Mouse (Mus musculus) Patski (cell line): ENCODE measurements at regions not wholly inside any gene's neighbourhood (a gene's known extent, or its start where the extent isn't known, plus 50 kb on each side); places are given as distances from the start of the nearest gene placed in this dataset.

Experiments
- ATAC-seq: fragments of 100-300 bp; one replicate; pipeline ENCODE4 v1.8.0; 2021
- CTCF ChIA-PET: fragments of 350-600 bp; sonication (Branson Sonifier 250); formaldehyde crosslinking; loops from one replicate; lab custom pipeline; 2022; ENCODE audit warnings: inconsistent platforms; lab: Charles Lee
- POLR2A ChIA-PET: fragments of 350-600 bp; sonication (Branson Sonifier 250); formaldehyde crosslinking; loops from one replicate; lab custom pipeline; 2022; ENCODE audit warnings: antibody characterized with exemption, inconsistent platforms; lab: Charles Lee
- DNase-seq: peaks from one replicate; pipeline ENCODE4 v3.0.0-alpha.2; 2011; ENCODE audit warnings: low read depth, low spot score
- H3K27me3 ChIP-seq: fragments of 371-371 bp; one replicate; pipeline ENCODE4 v1.5.1; 2021
- CTCF ChIP-seq: fragments of 100-300 bp; IDR thresholded peaks from one replicate; pipeline ENCODE4 v1.5.1; 2021
- in situ Hi-C: fragments of 300-500 bp; cut with MboI; formaldehyde crosslinking; loops from 3 replicates; pipeline ENCODE4 v1.11.1; 2018; ENCODE audit warnings: low pct_unique_long_range_greater_than_20kb, mixed read lengths

DNA sequence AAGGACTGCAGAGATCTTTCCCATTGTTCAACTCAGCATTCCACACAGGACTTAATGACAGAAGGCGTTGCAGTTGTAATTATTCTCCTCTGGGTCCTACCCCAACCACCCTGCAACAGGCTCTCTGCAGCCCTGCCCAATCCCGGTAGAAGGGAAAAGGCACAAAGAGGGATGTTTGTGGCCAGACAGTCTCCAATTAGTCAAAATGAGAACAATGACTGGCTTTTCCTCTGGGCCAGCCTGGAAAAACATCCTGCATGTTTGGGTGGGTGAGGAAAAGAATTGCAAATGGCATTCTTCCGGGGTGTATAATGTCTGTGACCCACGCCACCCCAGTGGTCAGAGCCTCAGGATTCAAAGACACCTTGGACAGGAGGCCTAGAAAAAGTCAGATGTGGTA, 168.8 kb upstream of the Spag17 start:
- CTCF ChIA-PET: no interaction called here
- ATAC-seq (no peak), DNase-seq (no peak)
- in situ Hi-C loops: no loop called here
- H3K27me3 ChIP-seq: peaks cover 4% of the 10 kb centered on the region
- POLR2A ChIA-PET: no interaction called here
- no peak for TF ChIP-seq CTCF

- no peak for DNase-seq
- CTCF ChIA-PET: interaction anchor here (1.3 kb wide), 1 partner anchor 19 kb away, joined by 3 read pairs; no protein-coding TSS in a partner anchor
Measured at GRCm38 (mm10) chr3:99738093-99738803, 147.0 kb upstream of the Spag17 start.

GRCm38 (mm10) chr3:99739654-99740053, 145.6 kb upstream of the Spag17 start:
- CTCF ChIA-PET: no interaction called here
- in situ Hi-C loops: no loop called here
- ATAC-seq (no peak), DNase-seq (no peak)
- no peaks in the 10 kb centered on the region for H3K27me3 ChIP-seq
- POLR2A ChIA-PET: no interaction called here
- TF ChIP-seq CTCF: no peak

More at GRCm38 (mm10) chr3:99738093-99738803, 147.0 kb upstream of the Spag17 start:
- no peak for TF ChIP-seq CTCF
- in situ Hi-C loops: no loop called here
- ATAC-seq: no peak
- no peaks in the 10 kb centered on the region for H3K27me3 ChIP-seq
- POLR2A ChIA-PET: no interaction called here

- ChIA-PET CTCF (no interaction called here), POLR2A (interaction anchor here (0.5 kb wide), 1 partner anchor 52 kb away, joined by 4 read pairs; no protein-coding TSS in a partner anchor)
- H3K27me3 ChIP-seq: no peaks in the 10 kb centered on the region
- no peak for DNase-seq
- in situ Hi-C loops: no loop called here
- TF ChIP-seq CTCF: no peak
- ATAC-seq: no peak
Measured at GRCm38 (mm10) chr3:99741249-99742222, 143.7 kb upstream of the Spag17 start.

DNA sequence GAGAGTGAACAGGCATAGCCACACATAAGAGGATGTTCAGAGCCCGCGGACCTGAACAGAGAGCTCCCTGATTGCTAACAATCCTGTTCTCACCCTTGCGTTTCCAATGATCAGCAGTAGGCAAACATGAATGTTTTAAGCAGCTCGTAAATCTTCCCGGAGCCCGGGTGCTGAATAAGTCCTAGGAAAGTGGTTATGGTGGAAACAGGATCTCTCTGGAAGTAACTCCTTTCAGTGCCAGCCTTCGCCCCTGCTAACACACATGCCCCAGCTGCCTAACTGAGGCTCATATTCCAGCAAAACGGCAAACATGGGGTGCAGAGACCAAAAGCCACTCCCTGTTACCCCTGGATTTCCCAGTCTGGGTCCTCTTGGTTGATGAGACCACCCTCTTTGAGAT, 135.5 kb upstream of the Spag17 start:
- no peak for TF ChIP-seq CTCF
- POLR2A ChIA-PET: no interaction called here
- in situ Hi-C loops: no loop called here
- no peaks in the 10 kb centered on the region for H3K27me3 ChIP-seq
- no peak for ATAC-seq
- CTCF ChIA-PET: no interaction called here
- no peak for DNase-seq

DNA sequence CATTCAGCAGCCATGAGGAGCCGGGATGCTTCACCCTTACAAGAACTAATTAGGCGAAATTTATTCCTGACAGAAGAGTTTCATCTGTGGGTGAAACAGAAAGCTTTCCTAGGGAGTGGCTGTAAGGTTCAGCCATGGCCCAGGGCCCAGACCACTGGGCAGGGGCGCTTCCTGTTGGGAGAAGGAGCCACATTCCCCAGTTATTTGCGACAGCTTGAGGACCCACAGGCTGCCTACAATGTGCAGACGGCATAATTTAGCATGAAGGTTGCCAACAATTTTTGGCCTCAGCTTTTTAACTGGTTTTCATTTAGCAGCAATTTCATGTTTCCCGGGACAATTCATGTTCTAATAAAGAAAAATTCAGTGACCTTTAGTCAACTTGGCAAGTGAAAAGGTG, 106.7 kb upstream of the Spag17 start:
- POLR2A ChIA-PET: no interaction called here
- TF ChIP-seq CTCF: no peak
- H3K27me3 ChIP-seq: no peaks in the 10 kb centered on the region
- CTCF ChIA-PET: interaction anchor here (1.8 kb wide), 1 partner anchor 21 kb away, joined by 7 read pairs; no protein-coding TSS in a partner anchor
- ATAC-seq (no peak), DNase-seq (no peak)
- in situ Hi-C loops: no loop called here

DNA sequence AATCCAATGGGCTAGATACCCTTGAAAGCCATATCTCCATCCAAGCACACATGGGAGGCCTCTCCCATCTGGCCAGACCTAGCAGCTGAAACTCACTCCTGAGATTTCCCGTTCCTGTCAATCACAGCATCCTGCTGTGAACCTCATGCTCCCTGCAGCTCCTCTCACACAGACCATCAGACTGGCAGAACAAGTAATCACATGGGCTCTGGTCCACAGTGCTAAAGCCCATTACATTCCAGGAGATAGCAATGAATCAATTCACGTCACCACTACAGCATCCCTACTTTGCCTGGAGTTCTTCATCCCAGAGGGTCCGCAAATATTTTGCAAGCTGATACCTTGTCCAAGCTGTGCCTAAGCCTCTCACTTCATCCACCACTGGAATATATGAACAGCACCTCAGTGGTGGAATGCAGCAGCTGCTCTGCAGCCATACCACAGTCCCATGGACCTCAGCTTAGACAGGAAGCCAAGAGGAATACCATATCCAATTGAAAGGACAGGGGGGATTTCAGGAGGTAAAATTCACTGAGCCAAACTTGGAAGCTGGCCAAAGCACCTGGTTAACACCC, 99.2 kb upstream of the Spag17 start:
- CTCF ChIA-PET: interaction anchor here (1.1 to 2.4 kb wide), 3 partner anchors 13 to 249 kb away, joined by 3 to 5 read pairs (median 3); no protein-coding TSS in a partner anchor
- no peak for TF ChIP-seq CTCF
- in situ Hi-C loops: no loop called here

GRCm38 (mm10) chr3:99791316-99791715, 93.9 kb upstream of the Spag17 start:
- no peak for TF ChIP-seq CTCF
- in situ Hi-C loops: no loop called here
- peak; percentile 77 for DNase-seq
- no peaks in the 10 kb centered on the region for H3K27me3 ChIP-seq
- CTCF ChIA-PET: interaction anchor here (1.1 kb wide), 1 partner anchor 24 kb away, joined by 3 read pairs; no protein-coding TSS in a partner anchor
- ATAC-seq: peak; percentile 78
- POLR2A ChIA-PET: no interaction called here

More for the DNA sequence above, 99.2 kb upstream of the Spag17 start:
- DNase-seq: no peak
- no peak for ATAC-seq
- POLR2A ChIA-PET: no interaction called here
- no peaks in the 10 kb centered on the region for H3K27me3 ChIP-seq

GRCm38 (mm10) chr3:99793622-99794021, 91.6 kb upstream of the Spag17 start:
- POLR2A ChIA-PET: interaction anchor here (0.9 kb wide), 1 partner anchor 53 kb away, joined by 4 read pairs; no protein-coding TSS in a partner anchor
- no peak for DNase-seq
- TF ChIP-seq CTCF: no peak
- in situ Hi-C loops: no loop called here
- CTCF ChIA-PET: interaction anchor here (0.7 to 2.0 kb wide), 4 partner anchors 12 to 38 kb away, joined by 3 to 7 read pairs (median 4); no protein-coding TSS in a partner anchor
- no peaks in the 10 kb centered on the region for H3K27me3 ChIP-seq
- ATAC-seq: no peak

GRCm38 (mm10) chr3:99795835-99796234, 89.4 kb upstream of the Spag17 start:
- in situ Hi-C loops: no loop called here
- ChIA-PET CTCF (interaction anchor here (0.9 to 1.5 kb wide), 3 partner anchors 8 to 21 kb away, joined by 3 to 4 read pairs (median 3); no protein-coding TSS in a partner anchor), POLR2A (interaction anchor here (0.6 kb wide), 1 partner anchor 15 kb away, joined by 3 read pairs; no protein-coding TSS in a partner anchor)

More at GRCm38 (mm10) chr3:99795835-99796234, 89.4 kb upstream of the Spag17 start:
- H3K27me3 ChIP-seq: no peaks in the 10 kb centered on the region
- ATAC-seq (no peak), DNase-seq (no peak)
- no peak for TF ChIP-seq CTCF
